10 mouse cellular contexts compared by ENCODE assay signal in the genomic region with DNA sequence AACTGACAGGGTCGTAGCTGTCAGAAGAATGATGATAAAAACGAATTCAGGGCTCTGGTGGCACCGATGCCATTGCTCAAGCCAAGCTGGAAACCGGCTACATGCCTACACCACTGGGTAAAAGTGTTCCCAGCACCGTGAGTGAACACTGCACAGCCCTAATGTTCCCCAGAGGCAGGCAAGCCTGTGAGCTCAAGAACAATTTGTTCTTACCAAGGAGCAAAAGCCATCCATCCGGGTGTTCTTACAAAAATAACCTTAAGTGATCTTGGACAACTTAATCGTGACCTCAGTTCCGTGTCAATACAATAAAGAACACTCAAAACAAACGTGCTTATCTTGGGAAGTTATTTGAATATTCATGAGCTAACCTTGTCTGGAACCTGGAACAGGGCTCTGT. TPM values are rescaled to one million over a fixed set of nuclear protein-coding genes. Genes with fewer than 3 reads are reported as not detected.
DNase-seq lines count a peak whose midpoint lies in the region; ATAC-seq and TF ChIP-seq lines count a peak whose summit lies in the region.
"Had no signal": no experiment of that assay in that cellular context is flagged by ENCODE, and none has a peak within 500 bp of the region (broad histone marks: within the 10 kb centered on the region; RNA-seq: fewer than 3 reads in every experiment).

No protein-coding gene starts in this region.

- no peak overlapping the region for H3K4me2 ChIP-seq in kidney, postnatal 0 days (ENCODE audit: low read length)
- H3K4me2 ChIP-seq in heart, embryonic 14.5 days (ENCODE audit: low read length): peak overlapping the region; percentile 92

- no peaks in the 10 kb centered on the region for H3K27me3 ChIP-seq in kidney, postnatal 0 days (ENCODE audit: insufficient read depth, low read length)
- H3K27me3 ChIP-seq in kidney, adult 2 months (replicated peaks; ENCODE audit: control insufficient read depth, insufficient read depth, low read length): 0 out of 2 replicates have a peak, but pooled peaks cover 2% of the 10 kb centered on the region
- H3K27me3 ChIP-seq in heart, embryonic 14.5 days (ENCODE audit: control insufficient read depth, insufficient read depth, low read length): no peaks in the 10 kb centered on the region
- H3K27me3 ChIP-seq: Patski had no signal

- H3K36me3 ChIP-seq in kidney, postnatal 0 days (ENCODE audit: insufficient read depth, low read length): no peaks in the 10 kb centered on the region
- H3K36me3 ChIP-seq in kidney, adult 2 months (ENCODE audit: control insufficient read depth, insufficient read depth, low read length): no peaks in the 10 kb centered on the region
- H3K36me3 ChIP-seq in heart, embryonic 14.5 days (ENCODE audit: control insufficient read depth, insufficient read depth, low read length): no peaks in the 10 kb centered on the region
- H3K36me3 ChIP-seq: limb, embryonic 12.5 days had no signal

- 0 out of 2 replicates have a peak overlapping the region, but pooled peaks have one; percentile 13 for H3K9ac ChIP-seq in kidney, postnatal 0 days (ENCODE audit: low read depth, low read length)
- peak overlapping the region; percentile 80; the same call in 1 of the 2 replicates for H3K9ac ChIP-seq in heart, embryonic 14.5 days (ENCODE audit: low read length)
- H3K9ac ChIP-seq: limb, embryonic 12.5 days had no signal

- H3K4me1 ChIP-seq in kidney, postnatal 0 days (replicated peaks; ENCODE audit: insufficient read depth, low read length): peaks cover 15% of the 10 kb centered on the region; the same call in 1 of the 2 replicates
- H3K4me1 ChIP-seq in kidney, adult 2 months (ENCODE audit: control insufficient read depth, insufficient read depth, low read length): 0 out of 2 replicates have a peak, but pooled peaks cover 6% of the 10 kb centered on the region
- H3K4me1 ChIP-seq in heart, embryonic 14.5 days (ENCODE audit: control insufficient read depth in 2 of 2, insufficient read depth in 2 of 2, low read length in 2 of 2): peaks cover 16 to 37% of the 10 kb centered on the region in 2 experiments

- no peak for TF ChIP-seq POLR2A in kidney, adult 2 months (IDR thresholded peaks at IDR 0.05; ENCODE audit: low read depth, low read length)

- no peak overlapping the region for H3K27ac ChIP-seq in kidney, postnatal 0 days
- no peak overlapping the region for H3K27ac ChIP-seq in kidney, adult 2 months (ENCODE audit: insufficient read depth, low read depth, low read length)
- H3K27ac ChIP-seq in heart, embryonic 14.5 days (replicated peaks in 1 of 2; ENCODE audit: control insufficient read depth in 1 of 2, insufficient read depth in 1 of 2, low read depth in 2 of 2, low read length in 2 of 2): peak overlapping the region; percentile 40 to 43; a peak in 3 of 4 replicates
- H3K27ac ChIP-seq: limb, embryonic 12.5 days had no signal

- no peaks in the 10 kb centered on the region for H3K9me3 ChIP-seq in kidney, postnatal 0 days (replicated peaks; ENCODE audit: low read length)
- no peaks in the 10 kb centered on the region for H3K9me3 ChIP-seq in heart, embryonic 14.5 days (ENCODE audit: control insufficient read depth, low read length)
- H3K9me3 ChIP-seq: limb, embryonic 12.5 days had no signal

- WGBS in kidney, postnatal 0 days: 49% methylated on average over 9 of the region's 9 CpGs
- WGBS in kidney, adult 2 months: 59% methylated on average over 9 of the region's 9 CpGs
- WGBS in heart, embryonic 14.5 days: 33% methylated on average over 9 of the region's 9 CpGs

- ATAC-seq in kidney, postnatal 0 days (replicated peaks; ENCODE audit: low FRiP score, low read depth): no peak
- ATAC-seq in heart, embryonic 14.5 days (ENCODE audit: insufficient number of reproducible peaks, insufficient read depth, low FRiP score, low read depth): no peak
- ATAC-seq: Patski had no signal

- TF ChIP-seq CTCF in kidney, postnatal 0 days (IDR thresholded peaks at IDR 0.05; ENCODE audit: low read depth): no peak
- no peak for TF ChIP-seq CTCF in kidney, adult 2 months (conservative IDR thresholded peaks at IDR 0.05; ENCODE audit: insufficient read depth, insufficient read length, low read depth, low read length)

- no peak overlapping the region for H3K4me3 ChIP-seq in kidney, postnatal 0 days (replicated peaks; ENCODE audit: low read depth, low read length)
- H3K4me3 ChIP-seq in kidney, adult 2 months (ENCODE audit: insufficient read depth, low read depth, low read length): no peak overlapping the region
- 0 out of 4 replicates have a peak overlapping the region, but pooled peaks of 1 of the 2 experiments have one; percentile 54 for H3K4me3 ChIP-seq in heart, embryonic 14.5 days (ENCODE audit: control insufficient read depth in 1 of 2, insufficient read depth in 1 of 2, low read depth in 1 of 2, low read length in 2 of 2)

- DNase-seq in adrenal gland, postnatal 10 days: peak; percentile 54
- DNase-seq in adrenal gland, adult (ENCODE audit: inconsistent age in 2 of 2, low spot score in 1 of 2): no peak
- no peak for DNase-seq in kidney, postnatal 0 days (ENCODE audit: low spot score)
- DNase-seq in kidney, adult 2 months: no peak
- DNase-seq in lung, postnatal 25 days (ENCODE audit: low spot score): peak; percentile 65
- no peak for DNase-seq in left cerebral cortex, adult 8-10 months (ENCODE audit: low spot score in 2 of 2)
- DNase-seq in ovary, postnatal 14 days (ENCODE audit: low spot score): no peak

RNA-seq across cellular contexts. Expression of gene Hk2, which starts 3.2 kb away (rescaled TPM):
- total RNA-seq in adrenal gland, postnatal 10 days (2021): 100 to 1,000 TPM in 1 of 2 experiments, 10 to 100 TPM in 1; 55.7 to 119 TPM
- 4.0 and 4.5 TPM in 2 replicates for polyA plus RNA-seq in kidney, postnatal 0 days (2015; fragmentation: Nextera tagmentation; extraction: Ambion mirVana)
- 2.6 and 6.1 TPM in 2 replicates for polyA plus RNA-seq in kidney, adult 2 months (2012; rRNA removed)
- polyA plus RNA-seq in heart, embryonic 14.5 days (2014; fragmentation: Nextera tagmentation; extraction: Ambion mirVana): 31.0 and 38.0 TPM in 2 replicates
- 1 to 10 TPM; 3.0 to 8.0 (median 3.9) TPM for total RNA-seq in left cerebral cortex, adult 8-10 months (2022)

Comparison
In these comparisons a context has a peak if more than half of its experiments do, and no peak if none do; other contexts are left out.
1. DNase-seq: peak in adrenal gland, postnatal 10 days (single experiment) and lung, postnatal 25 days (single experiment); none in adrenal gland, adult (0 of 2), kidney, postnatal 0 days (single experiment), kidney, adult 2 months (single experiment), left cerebral cortex, adult 8-10 months (0 of 2) and ovary, postnatal 14 days (single experiment).
2. H3K27ac ChIP-seq: peak in heart, embryonic 14.5 days (2 of 2); none in kidney, postnatal 0 days (single experiment) and kidney, adult 2 months (single experiment).